Mouse (Mus musculus): Measurements from ENCODE around the gene Hes7. TPM values are rescaled to one million over a fixed set of nuclear protein-coding genes. Genes with fewer than 3 reads are reported as not detected.

Hes7 gene
- polyA plus RNA-seq, 3 experiments from 2014 or later, result not detected

DNA sequence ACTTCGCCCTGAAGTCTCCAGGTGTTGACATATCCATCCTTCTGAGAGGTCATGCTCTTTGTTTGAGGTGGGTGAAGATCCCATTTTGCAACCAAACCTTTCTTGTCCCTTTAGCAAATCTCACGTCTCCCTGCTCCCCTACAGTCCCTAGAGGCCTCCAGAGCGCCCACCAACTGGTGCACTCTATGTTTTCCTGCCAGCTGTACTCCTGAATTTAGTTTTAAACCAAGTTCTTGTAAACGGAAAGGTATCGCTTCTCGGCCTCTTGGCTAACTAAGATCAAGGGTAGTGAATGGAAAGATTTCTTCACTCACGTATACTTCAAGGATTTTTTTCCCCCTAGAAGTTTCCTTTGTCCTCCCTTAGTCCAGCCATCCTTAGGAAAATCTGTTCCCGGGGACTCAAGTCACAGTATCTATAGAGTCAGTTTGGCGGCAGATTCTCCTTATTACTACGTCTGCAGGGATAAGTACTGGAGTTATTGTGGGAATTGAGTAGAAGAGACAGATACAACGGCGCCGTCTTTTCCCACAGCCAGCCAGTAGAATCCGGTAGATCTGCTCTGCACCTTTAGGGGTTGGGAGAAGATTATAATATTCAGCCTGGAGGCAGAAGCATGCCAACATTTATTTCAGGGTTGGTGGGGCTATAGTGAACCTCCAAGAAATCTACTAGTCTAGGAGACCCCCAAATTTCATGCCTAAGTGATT is 603 bp upstream of the Hes7 start:
- ATAC-seq, result no peak

- ATAC-seq, result no peak
Measured at GRCm38 (mm10) chr11:69121001-69121740, 967 bp downstream of the Hes7 start.

DNA sequence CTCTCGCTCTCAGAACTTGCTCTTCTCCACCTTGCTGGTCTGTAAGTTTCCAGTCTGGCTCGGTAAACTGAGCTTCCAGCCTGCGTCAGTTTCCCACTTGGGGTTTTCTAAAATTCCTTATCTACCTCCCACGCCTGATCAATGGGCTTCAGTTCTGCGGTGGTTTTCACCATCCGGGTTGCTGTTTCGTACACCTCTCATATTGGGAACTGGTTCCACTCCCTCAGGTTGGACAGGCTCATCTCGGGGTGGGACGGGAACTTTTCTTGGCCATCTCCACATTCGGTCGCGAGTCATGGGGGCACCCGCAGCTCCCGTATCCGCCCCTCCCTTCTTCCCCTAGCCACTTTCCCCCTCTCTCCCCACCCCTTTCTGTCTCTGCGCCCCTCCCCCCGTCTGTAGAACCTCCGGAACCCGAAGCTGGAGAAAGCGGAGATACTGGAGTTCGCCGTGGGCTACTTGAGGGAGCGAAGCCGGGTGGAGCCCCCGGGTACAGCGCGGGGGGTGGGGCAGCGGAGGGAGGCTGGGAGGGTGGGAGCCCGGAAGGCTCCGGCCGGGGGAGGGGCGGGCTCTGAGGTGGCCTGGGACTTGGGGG is 1.6 kb downstream of the Hes7 start:
- ATAC-seq, result no peak

DNA sequence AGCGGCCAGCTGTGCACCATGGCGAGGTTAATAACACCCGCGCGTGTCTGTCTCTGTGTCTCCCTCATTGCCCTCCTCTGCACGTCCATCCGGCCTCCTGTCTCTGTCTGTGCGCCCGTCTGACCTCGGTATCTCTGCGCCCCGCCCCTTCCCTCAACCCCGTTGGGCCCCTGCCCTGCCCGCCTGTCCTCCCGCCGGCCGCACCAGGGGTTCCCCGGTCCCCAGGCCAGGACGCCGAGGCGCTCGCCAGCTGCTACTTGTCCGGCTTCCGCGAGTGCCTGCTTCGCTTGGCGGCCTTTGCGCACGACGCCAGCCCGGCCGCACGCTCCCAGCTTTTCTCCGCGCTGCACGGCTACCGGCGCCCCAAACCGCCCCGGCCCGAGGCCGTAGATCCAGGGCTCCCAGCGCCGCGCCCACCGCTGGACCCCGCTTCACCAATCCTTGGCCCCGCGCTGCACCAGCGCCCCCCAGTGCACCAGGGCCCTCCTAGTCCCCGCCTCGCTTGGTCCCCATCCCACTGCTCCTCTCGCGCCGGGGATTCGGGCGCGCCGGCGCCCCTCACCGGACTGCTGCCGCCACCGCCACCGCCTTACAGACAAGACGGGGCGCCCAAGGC is 2.2 kb downstream of the Hes7 start, which contains the start of gene 9130213A22Rik:
TSS of gene 9130213A22Rik (minus strand) at position 254 of the 616 bp plus-strand sequence.
- ATAC-seq, result no peak

DNA sequence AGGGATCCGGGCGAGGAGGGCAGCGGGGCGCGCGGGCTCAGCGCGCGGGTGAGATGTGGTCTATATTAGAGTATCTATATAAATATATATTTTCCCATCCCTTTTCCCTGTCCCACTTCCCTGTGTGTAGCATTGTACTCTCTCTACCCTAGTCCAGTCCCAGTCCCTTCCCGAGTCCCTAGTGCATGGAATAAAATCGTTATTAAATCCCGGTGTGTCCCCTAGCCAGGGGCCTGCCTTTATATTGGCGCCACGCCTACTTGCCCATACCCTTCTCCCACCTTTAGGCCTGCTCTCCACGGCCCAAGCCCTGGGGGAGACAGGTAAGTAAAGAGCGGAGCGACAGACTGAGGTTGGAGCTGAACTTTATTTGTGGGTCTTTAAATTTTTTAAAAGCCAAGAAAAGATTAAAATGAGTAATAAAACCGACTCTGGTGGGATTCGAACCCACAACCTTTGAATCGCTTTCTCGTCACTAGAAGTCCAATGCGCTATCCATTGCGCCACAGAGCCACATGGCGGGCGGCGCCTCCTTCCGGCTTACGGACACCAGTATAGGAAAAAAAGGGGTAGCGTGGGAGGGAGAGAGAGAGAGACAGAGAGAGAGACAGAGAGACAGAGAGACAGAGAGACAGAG is 3.0 kb downstream of the Hes7 start:
- peak; percentile 11 for ATAC-seq

DNA sequence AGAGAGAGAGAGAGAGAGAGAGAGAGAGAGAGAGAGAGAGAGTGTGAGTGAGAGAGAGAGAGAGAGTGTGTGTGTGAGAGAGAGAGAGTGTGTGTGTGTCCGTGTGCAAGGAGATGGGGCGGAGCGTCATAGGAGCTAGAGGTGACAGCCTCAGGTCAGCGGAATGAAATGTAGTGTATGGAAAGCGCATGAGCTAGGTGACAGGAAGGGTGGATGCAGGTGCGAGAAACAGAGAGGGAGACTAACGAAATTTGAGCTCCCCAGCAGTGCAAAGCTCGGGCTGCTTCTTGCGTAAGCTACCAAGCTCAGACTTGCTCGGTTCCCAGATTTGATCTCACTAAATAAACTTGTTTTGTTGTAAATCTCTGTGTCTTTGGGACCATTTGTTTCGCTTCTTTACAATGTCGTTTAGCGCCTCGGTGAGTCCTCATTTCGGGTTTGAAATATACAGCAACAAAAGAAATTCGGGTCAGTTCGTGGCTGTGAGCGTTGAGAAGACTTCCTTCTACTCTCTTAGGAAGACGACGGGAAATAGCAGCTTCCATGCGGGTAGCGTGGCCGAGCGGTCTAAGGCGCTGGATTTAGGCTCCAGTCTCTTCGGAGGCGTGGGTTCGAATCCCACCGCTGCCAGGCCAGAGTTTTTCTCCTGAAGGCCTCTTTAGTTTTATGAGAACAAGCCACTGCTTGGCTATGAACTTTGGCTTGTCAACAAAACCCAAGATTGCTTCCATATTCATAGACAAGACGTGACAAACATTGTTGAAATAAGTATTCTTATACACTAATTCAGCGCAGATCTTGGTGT is 3.7 kb downstream of the Hes7 start:
- ATAC-seq, result peak; percentile 33

DNA sequence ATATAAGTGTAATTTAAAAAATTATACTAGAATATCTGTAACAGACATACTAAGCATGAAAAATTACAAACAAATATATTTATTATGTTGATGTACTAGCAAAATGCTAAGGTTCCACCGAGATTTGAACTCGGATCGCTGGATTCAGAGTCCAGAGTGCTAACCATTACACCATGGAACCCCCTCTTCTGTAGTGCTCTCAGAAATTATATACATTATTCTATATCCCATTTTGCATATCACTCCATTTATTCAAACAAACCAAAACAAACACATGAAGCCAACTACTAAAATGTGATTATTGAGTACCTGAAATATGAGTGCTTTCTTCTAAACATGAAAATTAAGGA is 4.3 kb downstream of the Hes7 start:
- ATAC-seq, result peak; percentile 14

DNA sequence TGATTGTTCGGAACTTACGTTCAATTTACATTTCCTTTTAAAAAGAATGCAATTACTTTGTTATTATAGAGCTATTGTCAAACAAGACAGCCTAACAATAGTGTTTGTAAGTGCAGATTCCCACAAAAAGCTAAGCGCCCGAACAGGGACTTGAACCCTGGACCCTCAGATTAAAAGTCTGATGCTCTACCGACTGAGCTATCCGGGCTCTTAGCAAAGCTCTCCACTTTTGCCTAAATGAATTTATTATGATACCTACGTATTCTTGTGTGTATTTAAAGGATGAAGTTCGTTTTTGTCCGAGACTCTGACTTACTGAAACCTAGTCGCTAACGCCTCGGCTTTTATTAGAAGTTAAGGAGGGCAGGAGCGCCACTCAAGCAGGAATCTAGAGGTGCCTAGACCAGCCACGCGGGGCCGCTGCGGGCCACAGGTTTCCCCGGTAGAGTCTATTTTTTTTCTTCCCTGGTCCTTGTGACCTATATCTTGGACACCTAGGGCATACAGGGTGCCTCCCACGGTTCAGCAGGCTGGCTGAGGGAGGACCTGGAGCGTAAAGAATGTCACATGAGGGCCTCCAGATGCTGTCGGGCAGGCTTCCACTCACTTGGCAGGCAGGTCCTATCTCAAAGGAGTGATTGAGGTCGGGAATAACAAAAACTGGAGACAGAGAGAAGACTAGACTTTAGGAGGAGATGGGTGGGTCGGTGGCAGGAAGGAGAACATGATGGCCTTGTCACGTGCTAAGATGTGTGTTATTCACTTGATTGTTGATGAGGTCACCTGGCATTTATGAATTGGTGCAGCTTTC is 5.0 kb downstream of the Hes7 start:
- ATAC-seq, result peak; percentile 49

- no peak for ATAC-seq
Measured at GRCm38 (mm10) chr11:69125852-69125918, 5.5 kb downstream of the Hes7 start, which contains the start of gene Aloxe3. TSS of gene Aloxe3 (plus strand) at chr11:69125896.

DNA sequence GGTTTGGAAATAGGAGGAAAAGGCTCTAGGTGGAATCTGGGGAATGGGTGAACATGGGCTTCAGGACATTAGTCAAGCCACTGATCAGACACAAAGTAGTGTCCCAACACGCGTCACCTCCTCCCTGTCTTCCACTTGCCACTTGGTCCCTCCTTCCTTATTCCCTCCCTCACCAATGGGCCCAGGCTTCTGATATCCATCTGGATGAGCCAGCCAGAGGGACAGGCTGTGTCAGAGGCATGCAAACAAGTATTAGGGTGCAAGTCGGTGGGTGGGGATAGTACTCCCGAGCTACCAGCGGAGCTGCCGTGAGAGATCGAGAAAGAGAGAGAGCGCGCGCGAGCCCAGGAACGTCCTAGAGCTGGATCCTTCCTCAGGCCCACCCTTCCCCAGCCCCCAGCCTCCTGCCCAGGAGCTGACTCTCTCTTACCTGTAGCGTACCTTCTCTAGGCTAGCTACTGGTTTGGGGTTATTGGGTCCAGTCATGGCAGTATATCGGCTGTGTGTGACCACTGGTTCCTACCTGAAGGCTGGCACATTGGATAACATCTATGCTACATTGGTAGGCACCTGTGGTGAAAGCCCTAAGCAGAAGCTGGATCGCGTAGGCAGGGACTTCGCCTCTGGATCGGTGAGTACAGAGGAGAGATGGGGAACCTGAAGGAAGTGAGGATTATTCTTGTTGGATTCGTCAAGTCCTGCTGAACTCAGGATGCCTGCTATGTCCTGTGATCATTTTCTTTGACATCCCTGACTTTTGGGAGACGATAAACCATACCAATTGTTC is 5.9 kb downstream of the Hes7 start:
- no peak for ATAC-seq

- no peak for ATAC-seq
Measured at GRCm38 (mm10) chr11:69126706-69127095, 6.5 kb downstream of the Hes7 start.

DNA sequence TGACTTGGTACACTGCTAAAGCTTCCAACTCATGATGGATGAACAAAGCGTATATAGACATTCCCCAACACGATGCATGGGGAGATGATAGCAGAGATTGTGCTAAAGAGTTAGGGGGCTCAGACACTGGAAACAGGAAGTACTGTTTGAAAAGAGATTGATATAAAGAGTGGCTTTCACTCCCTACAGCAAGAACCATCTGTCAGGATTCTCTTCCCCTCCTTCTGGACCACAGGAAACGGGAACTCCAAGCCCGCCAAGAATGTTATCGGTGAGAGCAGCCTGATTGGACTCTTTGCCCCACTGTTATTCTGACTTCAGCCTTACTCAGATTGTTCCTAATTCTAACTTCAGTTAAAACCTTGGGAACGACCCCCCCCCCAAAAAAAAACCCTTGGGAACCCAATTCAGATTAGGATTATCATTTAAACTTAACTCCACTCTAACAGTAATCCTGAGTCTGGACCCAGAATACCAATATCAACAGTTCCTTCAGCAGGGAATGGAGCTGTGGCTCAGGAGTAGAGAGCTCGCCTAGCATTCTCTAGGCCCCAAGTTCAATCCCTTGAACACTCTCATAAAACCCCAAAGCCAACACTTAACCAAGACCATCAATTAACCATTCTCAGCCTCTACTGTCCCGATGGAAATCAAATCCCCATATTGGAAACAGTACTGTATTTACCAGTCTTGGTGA is 8.4 kb downstream of the Hes7 start:
- no peak for ATAC-seq

- ATAC-seq, result no peak
Measured at GRCm38 (mm10) chr11:69133566-69133922, 13.3 kb downstream of the Hes7 start.

- no peak for ATAC-seq
Measured at GRCm38 (mm10) chr11:69133923-69134621, 13.9 kb downstream of the Hes7 start.

GRCm38 (mm10) chr11:69134622-69134968 is 14.4 kb downstream of the Hes7 start:
- no peak for ATAC-seq

GRCm38 (mm10) chr11:69135361-69135760 is 15.2 kb downstream of the Hes7 start:
- no peak for ATAC-seq

GRCm38 (mm10) chr11:69147546-69147945 is 27.3 kb downstream of the Hes7 start:
- no peak for ATAC-seq

- ATAC-seq, result no peak
Measured at GRCm38 (mm10) chr11:69148451-69148960, 28.3 kb downstream of the Hes7 start.

GRCm38 (mm10) chr11:69149728-69150127 is 29.5 kb downstream of the Hes7 start:
- ATAC-seq, result no peak

GRCm38 (mm10) chr11:69150444-69150843 is 30.2 kb downstream of the Hes7 start:
- no peak for ATAC-seq
